Mouse (Mus musculus): ENCODE results near the gene Slco2a1.
A peak's percentile ranks its signal among the peaks of the same experiment; 100 is the strongest.
"Not testable (repeated sequence)": the region's sequence is repeated elsewhere in the genome, so short reads cannot be mapped to it uniquely, and the experiment has no call there.

Gene Slco2a1

GRCm38 (mm10) chr9:103088661-103089060, 100.1 kb downstream of the Slco2a1 start:
- no peak for DNase-seq

GRCm38 (mm10) chr9:103090116-103090875, 101.8 kb downstream of the Slco2a1 start:
- DNase-seq: no peak

- no peak for DNase-seq
These were observed 102.7 kb downstream of the Slco2a1 start for GRCm38 (mm10) chr9:103091039-103091883.

GRCm38 (mm10) chr9:103092248-103092647, 103.7 kb downstream of the Slco2a1 start:
- DNase-seq: peak; percentile 80

- no peak for DNase-seq
These were observed 105.2 kb downstream of the Slco2a1 start for GRCm38 (mm10) chr9:103093681-103094080.

- DNase-seq: not testable (repeated sequence)
These were observed 119.9 kb downstream of the Slco2a1 start for GRCm38 (mm10) chr9:103108341-103108798.

GRCm38 (mm10) chr9:103108943-103109670, 120.6 kb downstream of the Slco2a1 start:
- no peak for DNase-seq

- DNase-seq: no peak
These were observed 121.4 kb downstream of the Slco2a1 start for GRCm38 (mm10) chr9:103109911-103110310.

- no peak for DNase-seq
These were observed 122.4 kb downstream of the Slco2a1 start for GRCm38 (mm10) chr9:103110727-103111501.

- DNase-seq: peak; percentile 88
These were observed 123.3 kb downstream of the Slco2a1 start, which contains the start of gene Rab6b for GRCm38 (mm10) chr9:103111621-103112470. Gene Rab6b (plus strand): TSS chr9:103111787.

GRCm38 (mm10) chr9:103112471-103113271, 124.2 kb downstream of the Slco2a1 start:
- DNase-seq: peak; percentile 59

- DNase-seq: peak; percentile 64
These were observed 124.8 kb downstream of the Slco2a1 start for GRCm38 (mm10) chr9:103113351-103113750.

- no peak for DNase-seq
These were observed 125.8 kb downstream of the Slco2a1 start for GRCm38 (mm10) chr9:103114326-103114725.

- DNase-seq: no peak
These were observed 126.4 kb downstream of the Slco2a1 start for GRCm38 (mm10) chr9:103114901-103115300.

- DNase-seq: no peak
These were observed 128.4 kb downstream of the Slco2a1 start for GRCm38 (mm10) chr9:103116941-103117340.

GRCm38 (mm10) chr9:103117495-103117894, 129.0 kb downstream of the Slco2a1 start:
- no peak for DNase-seq

- DNase-seq: no peak
These were observed 129.4 kb downstream of the Slco2a1 start for GRCm38 (mm10) chr9:103117951-103118350.

GRCm38 (mm10) chr9:103118651-103119275, 130.3 kb downstream of the Slco2a1 start:
- DNase-seq: no peak

GRCm38 (mm10) chr9:103119781-103120180, 131.3 kb downstream of the Slco2a1 start:
- no peak for DNase-seq

- DNase-seq: no peak
These were observed 131.7 kb downstream of the Slco2a1 start for GRCm38 (mm10) chr9:103120231-103120630.

Data from right cerebral cortex, postnatal 25 days (tissue).